Mouse (Mus musculus) heart, embryonic 10.5 days (tissue): Measurements from ENCODE around the gene Osbpl8. TPM values are rescaled to one million over a fixed set of nuclear protein-coding genes. Genes with fewer than 3 reads are reported as not detected.
A peak's percentile ranks its signal among the peaks of the same experiment; 100 is the strongest.

Source experiments
- DNase-seq: peaks from one replicate; pipeline ENCODE4 v3.0.0-alpha.2; 2017; ENCODE audit warnings: low spot score
- H3K27ac ChIP-seq: fragments of 300-500 bp; sonication (generic); 2 replicates; pipeline ENCODE4 v1.5.1; 2016; ENCODE audit warnings: mild to moderate bottlenecking
- H3K27me3 ChIP-seq: fragments of 300-500 bp; sonication (generic); 2 replicates; pipeline ENCODE4 v1.6.1; 2016; ENCODE audit warnings: mild to moderate bottlenecking; ENCODE audit not compliant: poor library complexity, insufficient read depth, severe bottlenecking
- H3K36me3 ChIP-seq: fragments of 300-500 bp; sonication (generic); 2 replicates; pipeline ENCODE4 v1.6.1; 2016; ENCODE audit warnings: mild to moderate bottlenecking, moderate library complexity
- H3K4me1 ChIP-seq: fragments of 300-500 bp; sonication (generic); 2 replicates; pipeline ENCODE4 v1.6.1; 2016; ENCODE audit warnings: mild to moderate bottlenecking
- H3K4me3 ChIP-seq: fragments of 300-500 bp; sonication (generic); 2 replicates; pipeline ENCODE4 v1.5.1; 2016; ENCODE audit warnings: mild to moderate bottlenecking, moderate library complexity
- H3K9me3 ChIP-seq: fragments of 300-500 bp; sonication (generic); 2 replicates; pipeline ENCODE4 v1.6.1; 2016; ENCODE audit warnings: mild to moderate bottlenecking, moderate library complexity
- WGBS: fragments of 180-500 bp; shearing (Covaris S2); methylation state at CpG from one replicate; pipeline ENCODE4 v1.1.7; 2016; 5-methylcytosine and 5-hydroxymethylcytosine counted together
- polyA plus RNA-seq: library from polyadenylated mRNA; unstranded; fragments of >200 nt; fragmentation: Nextera tagmentation; extraction: Ambion mirVana; gene quantifications from 2 replicates; pipeline ENCODE4 v1.2.1, GENCODE M21; 2016

Gene Osbpl8
- polyA plus RNA-seq, 1 experiment from 2014 or later: 11.5 TPM

- WGBS: 51% methylated on average over 11 of the region's 11 CpGs
- H3K36me3 ChIP-seq: peaks cover 35% of the 10 kb centered on the region
- no peaks in the 10 kb centered on the region for H3K9me3 ChIP-seq
- H3K27me3 ChIP-seq: no peaks in the 10 kb centered on the region
- peaks cover 14% of the 10 kb centered on the region for H3K4me1 ChIP-seq
- H3K4me3 ChIP-seq: no peak overlapping the region
- no peak for DNase-seq
- no peak overlapping the region for H3K27ac ChIP-seq
Observed at GRCm38 (mm10) chr10:111272905-111273304, 108.4 kb downstream of the Osbpl8 start.

- no peak for DNase-seq
- Histone ChIP-seq H3K36me3 (peaks cover 35% of the 10 kb centered on the region), H3K4me1 (peaks cover 14% of the 10 kb centered on the region), H3K27ac (no peak overlapping the region; the same call in 1 of the 2 replicates), H3K9me3 (no peaks in the 10 kb centered on the region), H3K27me3 (no peaks in the 10 kb centered on the region), H3K4me3 (no peak overlapping the region)
- 66% methylated on average over 5 of the region's 5 CpGs for WGBS
Observed at GRCm38 (mm10) chr10:111273463-111274088, 109.0 kb downstream of the Osbpl8 start.

GRCm38 (mm10) chr10:111275822-111276221 is 111.3 kb downstream of the Osbpl8 start:
- Histone ChIP-seq H3K27me3 (no peaks in the 10 kb centered on the region), H3K4me3 (no peak overlapping the region), H3K4me1 (peaks cover 14% of the 10 kb centered on the region), H3K36me3 (peaks cover 29% of the 10 kb centered on the region), H3K27ac (no peak overlapping the region), H3K9me3 (no peaks in the 10 kb centered on the region)
- 92% methylated on average over 2 of the region's 2 CpGs for WGBS
- no peak for DNase-seq

- DNase-seq: no peak
- Histone ChIP-seq H3K4me3 (peak overlapping the region; percentile 87), H3K36me3 (peaks cover 4% of the 10 kb centered on the region; the same call in 1 of the 2 replicates), H3K9me3 (no peaks in the 10 kb centered on the region), H3K4me1 (0 out of 2 replicates have a peak, but pooled peaks cover 4% of the 10 kb centered on the region), H3K27ac (0 out of 2 replicates have a peak overlapping the region, but pooled peaks have one; percentile 91), H3K27me3 (no peaks in the 10 kb centered on the region)
- 43% methylated on average over 6 of the region's 6 CpGs for WGBS
Observed at GRCm38 (mm10) chr10:111297631-111298030, 133.1 kb downstream of the Osbpl8 start.

- Histone ChIP-seq H3K9me3 (no peaks in the 10 kb centered on the region), H3K27ac (peak within 1 kb of the TSS; percentile 91), H3K4me1 (0 out of 2 replicates have a peak, but pooled peaks cover 4% of the 10 kb centered on the region), H3K4me3 (peak within 1 kb of the TSS; percentile 87), H3K36me3 (peaks cover under 1% of the 10 kb centered on the region; the same call in 1 of the 2 replicates), H3K27me3 (no peaks in the 10 kb centered on the region)
- peak; percentile 98 for DNase-seq
- 1% methylated on average over 54 of the region's 54 CpGs for WGBS
Observed at GRCm38 (mm10) chr10:111298140-111299098, 133.9 kb downstream of the Osbpl8 start, which contains the start of gene Bbs10. TSS of gene Bbs10 (plus strand) at chr10:111298679.

- DNase-seq: peak; percentile 68
- 81% methylated on average over 6 of the region's 6 CpGs for WGBS
Observed at GRCm38 (mm10) chr10:111299591-111299990, 135.0 kb downstream of the Osbpl8 start.

GRCm38 (mm10) chr10:111301041-111301440 is 136.5 kb downstream of the Osbpl8 start:
- 92% methylated on average over 5 of the region's 5 CpGs for WGBS
- H3K9me3 ChIP-seq: no peaks in the 10 kb centered on the region
- H3K4me1 ChIP-seq: 0 out of 2 replicates have a peak, but pooled peaks cover 4% of the 10 kb centered on the region
- no peaks in the 10 kb centered on the region for H3K36me3 ChIP-seq
- no peaks in the 10 kb centered on the region for H3K27me3 ChIP-seq
- no peak overlapping the region for H3K4me3 ChIP-seq
- H3K27ac ChIP-seq: no peak overlapping the region
- no peak for DNase-seq

More at GRCm38 (mm10) chr10:111299591-111299990, 135.0 kb downstream of the Osbpl8 start:
- Histone ChIP-seq H3K27ac (no peak overlapping the region), H3K4me3 (no peak overlapping the region), H3K4me1 (0 out of 2 replicates have a peak, but pooled peaks cover 4% of the 10 kb centered on the region), H3K27me3 (no peaks in the 10 kb centered on the region), H3K9me3 (no peaks in the 10 kb centered on the region), H3K36me3 (no peaks in the 10 kb centered on the region)

- Histone ChIP-seq H3K4me3 (no peak overlapping the region), H3K27me3 (no peaks in the 10 kb centered on the region), H3K9me3 (no peaks in the 10 kb centered on the region), H3K4me1 (0 out of 2 replicates have a peak, but pooled peaks cover 4% of the 10 kb centered on the region), H3K36me3 (no peaks in the 10 kb centered on the region), H3K27ac (no peak overlapping the region)
- peak; percentile 70 for DNase-seq
- 90% methylated on average over 6 of the region's 6 CpGs for WGBS
Observed at GRCm38 (mm10) chr10:111302486-111302885, 137.9 kb downstream of the Osbpl8 start.

GRCm38 (mm10) chr10:111308850-111309501 is 144.4 kb downstream of the Osbpl8 start:
- H3K4me1 ChIP-seq: peaks cover 8% of the 10 kb centered on the region
- H3K27me3 ChIP-seq: no peaks in the 10 kb centered on the region
- H3K4me3 ChIP-seq: no peak overlapping the region
- 87% methylated on average over 13 of the region's 13 CpGs for WGBS
- H3K9me3 ChIP-seq: no peaks in the 10 kb centered on the region
- no peak overlapping the region for H3K27ac ChIP-seq
- no peaks in the 10 kb centered on the region for H3K36me3 ChIP-seq
- DNase-seq: peak; percentile 33

GRCm38 (mm10) chr10:111313282-111313681 is 148.7 kb downstream of the Osbpl8 start:
- WGBS: 66% methylated on average over 6 of the region's 6 CpGs
- H3K4me1 ChIP-seq: peaks cover 8% of the 10 kb centered on the region
- no peaks in the 10 kb centered on the region for H3K27me3 ChIP-seq
- H3K4me3 ChIP-seq: no peak overlapping the region
- H3K36me3 ChIP-seq: no peaks in the 10 kb centered on the region
- peak; percentile 64 for DNase-seq
- no peaks in the 10 kb centered on the region for H3K9me3 ChIP-seq
- H3K27ac ChIP-seq: no peak overlapping the region

- Histone ChIP-seq H3K4me3 (no peak overlapping the region), H3K4me1 (peaks cover 8% of the 10 kb centered on the region), H3K36me3 (no peaks in the 10 kb centered on the region), H3K27ac (no peak overlapping the region), H3K9me3 (no peaks in the 10 kb centered on the region), H3K27me3 (no peaks in the 10 kb centered on the region)
- 73% methylated on average over 10 of the region's 10 CpGs for WGBS
- peak; percentile 68 for DNase-seq
Observed at GRCm38 (mm10) chr10:111314636-111315395, 150.3 kb downstream of the Osbpl8 start.

GRCm38 (mm10) chr10:111315940-111316339 is 151.4 kb downstream of the Osbpl8 start:
- peaks cover 8% of the 10 kb centered on the region for H3K4me1 ChIP-seq
- no peaks in the 10 kb centered on the region for H3K27me3 ChIP-seq
- H3K27ac ChIP-seq: no peak overlapping the region
- no peaks in the 10 kb centered on the region for H3K9me3 ChIP-seq
- H3K4me3 ChIP-seq: no peak overlapping the region
- no peaks in the 10 kb centered on the region for H3K36me3 ChIP-seq
- no peak for DNase-seq
- WGBS: 88% methylated on average over 3 of the region's 3 CpGs
